19 mouse cellular contexts compared by ENCODE assay signal in genomic region chr9:51636097-51636496, GRCm38 (mm10).
DNase-seq lines count a peak whose midpoint lies in the region; ATAC-seq lines count a peak whose summit lies in the region.
"Had no signal": no experiment of that assay in that cellular context is flagged by ENCODE, and none has a peak within 500 bp of the region (broad histone marks: within the 10 kb centered on the region; RNA-seq: fewer than 3 reads in every experiment).

No protein-coding gene starts in this region.

- H3K9ac ChIP-seq in forebrain, embryonic 16.5 days (replicated peaks; ENCODE audit: low read depth, low read length), result no peak overlapping the region
- no peak overlapping the region for H3K9ac ChIP-seq in forebrain, embryonic 12.5 days
- H3K9ac ChIP-seq in midbrain, embryonic 13.5 days (replicated peaks), result no peak overlapping the region
- H3K9ac ChIP-seq in hindbrain, embryonic 15.5 days, result no peak overlapping the region
- H3K9ac ChIP-seq in neural tube, embryonic 13.5 days, result no peak overlapping the region
- H3K9ac ChIP-seq: limb, embryonic 15.5 days; liver, embryonic 14.5 days; lung, embryonic 14.5 days had no signal

- no peak overlapping the region for H3K4me3 ChIP-seq in forebrain, embryonic 16.5 days (replicated peaks; ENCODE audit: low read length)
- H3K4me3 ChIP-seq in forebrain, embryonic 12.5 days (replicated peaks), result no peak overlapping the region
- no peak overlapping the region for H3K4me3 ChIP-seq in midbrain, embryonic 13.5 days (replicated peaks)
- H3K4me3 ChIP-seq in midbrain, embryonic 10.5 days, result no peak overlapping the region
- H3K4me3 ChIP-seq in hindbrain, embryonic 15.5 days, result no peak overlapping the region
- no peak overlapping the region for H3K4me3 ChIP-seq in neural tube, embryonic 13.5 days
- H3K4me3 ChIP-seq: forebrain, embryonic 10.5 days; limb, embryonic 15.5 days had no signal

- H3K9me3 ChIP-seq in forebrain, embryonic 16.5 days (ENCODE audit: control insufficient read depth, low read length), result no peaks in the 10 kb centered on the region
- no peaks in the 10 kb centered on the region for H3K9me3 ChIP-seq in forebrain, embryonic 12.5 days
- no peaks in the 10 kb centered on the region for H3K9me3 ChIP-seq in midbrain, embryonic 13.5 days
- no peaks in the 10 kb centered on the region for H3K9me3 ChIP-seq in midbrain, embryonic 10.5 days (replicated peaks)
- no peaks in the 10 kb centered on the region for H3K9me3 ChIP-seq in hindbrain, embryonic 15.5 days
- H3K9me3 ChIP-seq in neural tube, embryonic 13.5 days, result no peaks in the 10 kb centered on the region
- H3K9me3 ChIP-seq: forebrain, embryonic 10.5 days; limb, embryonic 15.5 days had no signal

- H3K27ac ChIP-seq in forebrain, embryonic 16.5 days (ENCODE audit: low read length), result no peak overlapping the region
- H3K27ac ChIP-seq in forebrain, embryonic 12.5 days, result no peak overlapping the region
- peak overlapping the region; percentile 15 for H3K27ac ChIP-seq in midbrain, embryonic 13.5 days
- H3K27ac ChIP-seq in midbrain, embryonic 10.5 days (replicated peaks), result no peak overlapping the region
- H3K27ac ChIP-seq in hindbrain, embryonic 15.5 days (replicated peaks), result peak overlapping the region; percentile 72
- peak overlapping the region; percentile 87 for H3K27ac ChIP-seq in neural tube, embryonic 13.5 days (replicated peaks)
- H3K27ac ChIP-seq: forebrain, embryonic 10.5 days; limb, embryonic 15.5 days; liver, embryonic 14.5 days; stomach, postnatal 0 days had no signal

- ATAC-seq in forebrain, embryonic 16.5 days, result 0 out of 2 replicates have a peak, but pooled peaks have one; percentile 8
- no peak for ATAC-seq in forebrain, embryonic 12.5 days (ENCODE audit: low FRiP score)
- ATAC-seq in midbrain, embryonic 13.5 days, result no peak
- no peak for ATAC-seq in hindbrain, embryonic 15.5 days (ENCODE audit: low FRiP score, low read depth)
- ATAC-seq in neural tube, embryonic 13.5 days (ENCODE audit: low read depth), result peak; percentile 53; the same call in 1 of the 2 replicates
- no peak for ATAC-seq in monocyte, adult 5-6 weeks (replicated peaks; ENCODE audit: insufficient number of reproducible peaks, low FRiP score, low TSS enrichment, poor library complexity, severe bottlenecking)
- ATAC-seq: intestine, postnatal 0 days had no signal

- DNase-seq in midbrain, embryonic 10.5 days (ENCODE audit: low spot score), result no peak
- DNase-seq in urinary bladder, adult 2 months (ENCODE audit: low spot score), result no peak
- DNase-seq: adrenal gland, postnatal 25 days; cerebellum, adult 9-10 months; gastrocnemius, postnatal 10 days; lung, embryonic 14.5 days; thymus, adult 2 months had no signal

- WGBS in forebrain, embryonic 16.5 days, result 78% methylated on average over 2 of the region's 2 CpGs
- WGBS in forebrain, embryonic 12.5 days, result 82% methylated on average over 2 of the region's 2 CpGs
- WGBS in midbrain, embryonic 13.5 days, result 83% methylated on average over 2 of the region's 2 CpGs
- 95% methylated on average over 2 of the region's 2 CpGs for WGBS in midbrain, embryonic 10.5 days
- WGBS in hindbrain, embryonic 15.5 days, result 86% methylated on average over 2 of the region's 2 CpGs
- WGBS in neural tube, embryonic 13.5 days, result 85% methylated on average over 2 of the region's 2 CpGs

- no peaks in the 10 kb centered on the region for H3K27me3 ChIP-seq in forebrain, embryonic 16.5 days (replicated peaks; ENCODE audit: control insufficient read depth, insufficient read depth, low read length)
- no peaks in the 10 kb centered on the region for H3K27me3 ChIP-seq in forebrain, embryonic 12.5 days
- H3K27me3 ChIP-seq in midbrain, embryonic 13.5 days, result no peaks in the 10 kb centered on the region
- H3K27me3 ChIP-seq in midbrain, embryonic 10.5 days (ENCODE audit: low read depth, poor library complexity, severe bottlenecking), result no peaks in the 10 kb centered on the region
- no peaks in the 10 kb centered on the region for H3K27me3 ChIP-seq in hindbrain, embryonic 15.5 days
- no peaks in the 10 kb centered on the region for H3K27me3 ChIP-seq in neural tube, embryonic 13.5 days
- H3K27me3 ChIP-seq: limb, embryonic 15.5 days had no signal

- peaks cover 5% of the 10 kb centered on the region; the same call in 1 of the 2 replicates for H3K4me1 ChIP-seq in forebrain, embryonic 16.5 days (replicated peaks; ENCODE audit: control insufficient read depth, insufficient read depth, low read length)
- H3K4me1 ChIP-seq in forebrain, embryonic 12.5 days, result no peaks in the 10 kb centered on the region
- H3K4me1 ChIP-seq in midbrain, embryonic 13.5 days (replicated peaks), result peaks cover 6% of the 10 kb centered on the region; the same call in 1 of the 2 replicates
- H3K4me1 ChIP-seq in midbrain, embryonic 10.5 days, result no peaks in the 10 kb centered on the region
- H3K4me1 ChIP-seq in hindbrain, embryonic 15.5 days (replicated peaks), result peaks cover 17% of the 10 kb centered on the region
- H3K4me1 ChIP-seq in neural tube, embryonic 13.5 days (replicated peaks), result peaks cover 25% of the 10 kb centered on the region
- H3K4me1 ChIP-seq: limb, embryonic 15.5 days had no signal

- H3K36me3 ChIP-seq in forebrain, embryonic 16.5 days (ENCODE audit: control insufficient read depth, insufficient read depth), result no peaks in the 10 kb centered on the region
- no peaks in the 10 kb centered on the region for H3K36me3 ChIP-seq in forebrain, embryonic 12.5 days (replicated peaks)
- no peaks in the 10 kb centered on the region for H3K36me3 ChIP-seq in midbrain, embryonic 13.5 days
- H3K36me3 ChIP-seq in midbrain, embryonic 10.5 days, result no peaks in the 10 kb centered on the region
- no peaks in the 10 kb centered on the region for H3K36me3 ChIP-seq in hindbrain, embryonic 15.5 days
- H3K36me3 ChIP-seq in neural tube, embryonic 13.5 days, result no peaks in the 10 kb centered on the region
- H3K36me3 ChIP-seq: forebrain, embryonic 10.5 days; limb, embryonic 15.5 days had no signal

- H3K4me2 ChIP-seq in forebrain, embryonic 16.5 days (ENCODE audit: low read length), result no peak overlapping the region
- no peak overlapping the region for H3K4me2 ChIP-seq in forebrain, embryonic 12.5 days
- H3K4me2 ChIP-seq in midbrain, embryonic 13.5 days (replicated peaks), result no peak overlapping the region
- no peak overlapping the region for H3K4me2 ChIP-seq in hindbrain, embryonic 15.5 days
- H3K4me2 ChIP-seq in neural tube, embryonic 13.5 days, result no peak overlapping the region
- H3K4me2 ChIP-seq: heart, embryonic 11.5 days; limb, embryonic 15.5 days; lung, embryonic 14.5 days had no signal

Comparison
In these comparisons a context has a peak if more than half of its experiments do, and no peak if none do; other contexts are left out.
1. ATAC-seq: peak in forebrain, embryonic 16.5 days (single experiment) and neural tube, embryonic 13.5 days (single experiment); none in forebrain, embryonic 12.5 days (single experiment), midbrain, embryonic 13.5 days (single experiment), hindbrain, embryonic 15.5 days (single experiment) and monocyte, adult 5-6 weeks (single experiment).
2. H3K27ac ChIP-seq: peak in midbrain, embryonic 13.5 days (single experiment), hindbrain, embryonic 15.5 days (single experiment) and neural tube, embryonic 13.5 days (single experiment); none in forebrain, embryonic 16.5 days (single experiment), forebrain, embryonic 12.5 days (single experiment) and midbrain, embryonic 10.5 days (single experiment).